Mouse (Mus musculus) hindbrain, postnatal 0 days (tissue): ENCODE measurements around the gene Dnah10. TPM values are rescaled to one million over a fixed set of nuclear protein-coding genes. Genes with fewer than 3 reads are reported as not detected.

Experiments used
- ATAC-seq: fragments of 200-750 bp; cut with Nextera tagmentation; 2 replicates; pipeline ENCODE4 v1.8.0; 2017; ENCODE audit warnings: mild to moderate bottlenecking, moderate TSS enrichment, moderate library complexity
- DNase-seq: peaks from one replicate; pipeline ENCODE4 v3.0.0-alpha.2; 2015; ENCODE audit warnings: low spot score
- H3K27ac ChIP-seq: fragments of 300-500 bp; sonication (generic); 2 replicates; pipeline ENCODE4 v1.5.1; 2014; ENCODE audit warnings: mild to moderate bottlenecking
- H3K27me3 ChIP-seq: fragments of 300-500 bp; sonication (generic); 2 replicates; pipeline ENCODE4 v1.6.1; 2014; ENCODE audit warnings: low read length, mixed read lengths; ENCODE audit not compliant: insufficient read depth
- H3K36me3 ChIP-seq: fragments of 300-500 bp; sonication (generic); 2 replicates; pipeline ENCODE4 v1.6.1; 2014; ENCODE audit warnings: low read length, mixed read lengths; ENCODE audit not compliant: insufficient read depth
- H3K4me1 ChIP-seq: fragments of 300-500 bp; sonication (generic); 2 replicates; pipeline ENCODE4 v1.6.1; 2014; ENCODE audit warnings: antibody characterized with exemption, low read length, mixed read lengths; ENCODE audit not compliant: insufficient read depth
- H3K4me2 ChIP-seq: fragments of 300-500 bp; sonication (generic); 2 replicates; pipeline ENCODE4 v1.6.1; 2014; ENCODE audit warnings: low read depth, mild to moderate bottlenecking, low read length, moderate library complexity, mixed read lengths
- H3K4me3 ChIP-seq: fragments of 300-500 bp; sonication (generic); 2 replicates; pipeline ENCODE4 v1.5.1; 2014; ENCODE audit warnings: low read length
- H3K9ac ChIP-seq: fragments of 300-500 bp; sonication (generic); replicated peaks from 2 replicates; pipeline ENCODE4 v1.6.1; 2014; ENCODE audit warnings: mild to moderate bottlenecking, low read length, moderate library complexity, mixed read lengths
- H3K9me3 ChIP-seq: fragments of 300-500 bp; sonication (generic); 2 replicates; pipeline ENCODE4 v1.6.1; 2016; ENCODE audit warnings: low read length, mixed read lengths
- CTCF ChIP-seq: IDR thresholded peaks from 2 replicates; pipeline ENCODE4 v1.5.1; 2016; ENCODE audit warnings: antibody characterized with exemption, control low read depth, low read depth
- WGBS: fragments of 180-500 bp; shearing (Covaris S2); extraction: QIAGEN DNeasy Blood & Tissue Kit; methylation state at CpG from one replicate; pipeline ENCODE4 v1.1.7; 2014; 5-methylcytosine and 5-hydroxymethylcytosine counted together
- polyA plus RNA-seq: library from polyadenylated mRNA; unstranded; fragments of >200 nt; fragmentation: Nextera tagmentation; extraction: Ambion mirVana; gene quantifications from 2 replicates; pipeline ENCODE4 v1.2.1, GENCODE M21; 2015
- total RNA-seq: library from RNA; depleted of rRNA; stranded (reverse); fragments of >200 nt; gene quantifications from 2 replicates; pipeline ENCODE4 v1.2.3, GENCODE M21; 2014

Dnah10 gene
- total and polyA plus RNA-seq, 2 experiments from 2014 or later, result 0.31 to 3.0 TPM

- ATAC-seq (no peak), DNase-seq (no peak)
- 88% methylated on average over 7 of the region's 7 CpGs for WGBS
Observed at GRCm38 (mm10) chr5:124792112-124792511, 67.2 kb downstream of the Dnah10 start.

GRCm38 (mm10) chr5:124809708-124810366, 85.0 kb downstream of the Dnah10 start:
- Histone ChIP-seq H3K9ac (no peak overlapping the region), H3K4me2 (no peak overlapping the region), H3K27me3 (no peaks in the 10 kb centered on the region), H3K36me3 (no peaks in the 10 kb centered on the region), H3K27ac (no peak overlapping the region), H3K4me3 (no peak overlapping the region), H3K9me3 (no peaks in the 10 kb centered on the region), H3K4me1 (no peaks in the 10 kb centered on the region)
- ATAC-seq (no peak), DNase-seq (no peak)
- 85% methylated on average over 4 of the region's 4 CpGs for WGBS
- no peak for TF ChIP-seq CTCF

More at GRCm38 (mm10) chr5:124792112-124792511, 67.2 kb downstream of the Dnah10 start:
- no peak for TF ChIP-seq CTCF
- H3K27me3 ChIP-seq, result no peaks in the 10 kb centered on the region
- no peak overlapping the region for H3K4me3 ChIP-seq
- no peak overlapping the region for H3K27ac ChIP-seq
- no peak overlapping the region for H3K4me2 ChIP-seq
- no peak overlapping the region for H3K9ac ChIP-seq
- H3K9me3 ChIP-seq, result no peaks in the 10 kb centered on the region
- no peaks in the 10 kb centered on the region for H3K36me3 ChIP-seq
- H3K4me1 ChIP-seq, result no peaks in the 10 kb centered on the region

- ATAC-seq (no peak), DNase-seq (no peak)
- Histone ChIP-seq H3K9me3 (no peaks in the 10 kb centered on the region), H3K4me1 (no peaks in the 10 kb centered on the region), H3K27me3 (no peaks in the 10 kb centered on the region), H3K4me2 (no peak overlapping the region), H3K4me3 (no peak overlapping the region), H3K9ac (no peak overlapping the region), H3K36me3 (no peaks in the 10 kb centered on the region), H3K27ac (no peak overlapping the region)
- no peak for TF ChIP-seq CTCF
- 74% methylated on average over 12 of the region's 12 CpGs for whole genome bisulfite sequencing
Observed at GRCm38 (mm10) chr5:124812466-124812865, 87.6 kb downstream of the Dnah10 start.

- no peaks in the 10 kb centered on the region for H3K9me3 ChIP-seq
- H3K9ac ChIP-seq, result no peak overlapping the region
- TF ChIP-seq CTCF, result no peak
- ATAC-seq (peak; percentile 73; the same call in 1 of the 2 replicates), DNase-seq (peak; percentile 46)
- H3K4me3 ChIP-seq, result no peak overlapping the region
- H3K27me3 ChIP-seq, result no peaks in the 10 kb centered on the region
- no peak overlapping the region for H3K27ac ChIP-seq
- WGBS, result 43% methylated on average over 5 of the region's 5 CpGs
- no peaks in the 10 kb centered on the region for H3K36me3 ChIP-seq
- H3K4me1 ChIP-seq, result no peaks in the 10 kb centered on the region
- no peak overlapping the region for H3K4me2 ChIP-seq
Observed at GRCm38 (mm10) chr5:124814797-124815196, 89.9 kb downstream of the Dnah10 start.

- Histone ChIP-seq H3K27me3 (no peaks in the 10 kb centered on the region), H3K27ac (no peak overlapping the region), H3K36me3 (no peaks in the 10 kb centered on the region), H3K4me1 (no peaks in the 10 kb centered on the region), H3K4me3 (no peak overlapping the region), H3K4me2 (no peak overlapping the region), H3K9ac (no peak overlapping the region), H3K9me3 (no peaks in the 10 kb centered on the region)
- 82% methylated on average over 15 of the region's 15 CpGs for WGBS
- TF ChIP-seq CTCF, result no peak
- DNase-seq (no peak), ATAC-seq (no peak)
Observed at GRCm38 (mm10) chr5:124817050-124817449, 92.2 kb downstream of the Dnah10 start.

GRCm38 (mm10) chr5:124822128-124822894, 97.4 kb downstream of the Dnah10 start:
- no peak overlapping the region for H3K27ac ChIP-seq
- ATAC-seq, result no peak; the same call in 1 of the 2 replicates
- H3K27me3 ChIP-seq, result no peaks in the 10 kb centered on the region
- 64% methylated on average over 18 of the region's 18 CpGs for WGBS
- DNase-seq, result no peak
- H3K4me3 ChIP-seq, result no peak overlapping the region
- H3K4me2 ChIP-seq, result no peak overlapping the region
- no peaks in the 10 kb centered on the region for H3K36me3 ChIP-seq
- H3K4me1 ChIP-seq, result no peaks in the 10 kb centered on the region
- H3K9me3 ChIP-seq, result no peaks in the 10 kb centered on the region
- TF ChIP-seq CTCF, result no peak
- H3K9ac ChIP-seq, result no peak overlapping the region

GRCm38 (mm10) chr5:124830331-124830730, 105.4 kb downstream of the Dnah10 start:
- no peak for TF ChIP-seq CTCF
- no peak for ATAC-seq
- H3K4me2 ChIP-seq, result no peak overlapping the region
- no peaks in the 10 kb centered on the region for H3K27me3 ChIP-seq
- peaks cover 11% of the 10 kb centered on the region; the same call in 1 of the 2 replicates for H3K36me3 ChIP-seq
- H3K4me1 ChIP-seq, result no peaks in the 10 kb centered on the region
- peak; percentile 33 for DNase-seq
- H3K9ac ChIP-seq, result no peak overlapping the region
- WGBS, result 80% methylated on average over 12 of the region's 12 CpGs
- no peak overlapping the region for H3K4me3 ChIP-seq
- no peak overlapping the region for H3K27ac ChIP-seq
- H3K9me3 ChIP-seq, result no peaks in the 10 kb centered on the region
